Mouse (Mus musculus) myocyte (in vitro differentiated cells): ENCODE measurements around the gene Uqcrq. TPM values are rescaled to one million over a fixed set of nuclear protein-coding genes. Genes with fewer than 3 reads are reported as not detected.
"Not testable (repeated sequence)": the region's sequence is repeated elsewhere in the genome, so short reads cannot be mapped to it uniquely, and the experiment has no call there.

Experiments used
- H3K27me3 ChIP-seq: one replicate; pipeline ENCODE4 v1.6.1; 2011; ENCODE audit not compliant: control insufficient read depth, insufficient read depth, insufficient read length
- H3K36me3 ChIP-seq: one replicate; pipeline ENCODE4 v1.6.1; 2011; ENCODE audit not compliant: control insufficient read depth, insufficient read depth
- H3K4me2 ChIP-seq: one replicate; pipeline ENCODE4 v1.6.1; 2011; ENCODE audit warnings: low read depth, control low read depth
- H3K4me3 ChIP-seq: one replicate; pipeline ENCODE4 v1.5.1; 2011; ENCODE audit warnings: mild to moderate bottlenecking, control low read depth, moderate library complexity
- H3K79me2 ChIP-seq: one replicate; pipeline ENCODE4 v1.6.1; 2011; ENCODE audit not compliant: control insufficient read depth, insufficient read depth
- H3ac ChIP-seq: one replicate; pipeline ENCODE4 v1.6.1; 2011; ENCODE audit not compliant: control insufficient read depth, insufficient read length
- CEBPB ChIP-seq: IDR thresholded peaks from 2 replicates; pipeline ENCODE4 v1.6.1; 2011; ENCODE audit warnings: mild to moderate bottlenecking, moderate library complexity; ENCODE audit not compliant: poor library complexity, insufficient read depth, severe bottlenecking
- E2F4 ChIP-seq: IDR thresholded peaks from one replicate; pipeline ENCODE4 v1.6.1; 2011; ENCODE audit warnings: mild to moderate bottlenecking, control low read depth, moderate library complexity; ENCODE audit not compliant: insufficient read depth
- MAX ChIP-seq: IDR thresholded peaks from one replicate; pipeline ENCODE4 v1.6.1; 2011; ENCODE audit warnings: low read depth, mild to moderate bottlenecking, control low read depth
- MYOD1 ChIP-seq, 3 experiments: IDR thresholded peaks; one replicate each; pipeline ENCODE4 v1.6.1; 2011; ENCODE audit warnings: control low read depth in 2 of 3, low read depth in 2 of 3, mild to moderate bottlenecking in 2 of 3, moderate library complexity in 1 of 3; ENCODE audit not compliant: insufficient read length in 2 of 3, control insufficient read depth in 1 of 3
- MYOG ChIP-seq, 3 experiments: IDR thresholded peaks; one replicate each; pipeline ENCODE4 v1.6.1; 2011; ENCODE audit warnings: control low read depth in 2 of 3, low read depth in 2 of 3, mild to moderate bottlenecking in 2 of 3; ENCODE audit not compliant: insufficient read length in 2 of 3, control insufficient read depth in 1 of 3, insufficient read depth in 1 of 3
- POLR2A ChIP-seq: IDR thresholded peaks from one replicate; pipeline ENCODE4 v1.6.1; 2011; ENCODE audit warnings: low read depth, mild to moderate bottlenecking, control low read depth, moderate library complexity; ENCODE audit not compliant: insufficient read length
- POLR2AphosphoS2 ChIP-seq: IDR thresholded peaks from one replicate; pipeline ENCODE4 v1.6.1; 2011; ENCODE audit warnings: low read depth, control low read depth; ENCODE audit not compliant: insufficient read length
- REST ChIP-seq: IDR thresholded peaks from one replicate; pipeline ENCODE4 v1.6.1; 2011; ENCODE audit warnings: mild to moderate bottlenecking, control low read depth, moderate library complexity; ENCODE audit not compliant: insufficient read depth, insufficient read length
- SRF ChIP-seq: IDR thresholded peaks from one replicate; pipeline ENCODE4 v1.6.1; 2011; ENCODE audit warnings: low read depth; ENCODE audit not compliant: control insufficient read depth, insufficient read length
- TCF12 ChIP-seq: IDR thresholded peaks from one replicate; pipeline ENCODE4 v1.6.1; 2011; ENCODE audit warnings: mild to moderate bottlenecking, control low read depth; ENCODE audit not compliant: poor library complexity, insufficient read depth, severe bottlenecking
- TCF3 ChIP-seq: IDR thresholded peaks from one replicate; pipeline ENCODE4 v1.6.1; 2011; ENCODE audit warnings: low read depth, control low read depth; ENCODE audit not compliant: insufficient read length
- USF1 ChIP-seq: IDR thresholded peaks from one replicate; pipeline ENCODE4 v1.6.1; 2011; ENCODE audit warnings: low read depth, mild to moderate bottlenecking, control low read depth, moderate library complexity
- polyA plus RNA-seq: library from polyadenylated mRNA; unstranded; fragments of >200 nt; fragmentation: generic; extraction: Trizol; gene quantifications from one replicate; pipeline ENCODE4 v1.2.1, GENCODE M21; 2012; ENCODE audit warnings: missing spikeins

The Uqcrq gene
- polyA plus RNA-seq, 1 experiment, result 1,153 TPM

- H3K4me3 ChIP-seq, result peak overlapping the region; percentile 86
- H3K27me3 ChIP-seq, result peaks cover 3% of the 10 kb centered on the region
- H3K79me2 ChIP-seq, result peaks cover 19% of the 10 kb centered on the region
- peak overlapping the region; percentile 94 for H3K4me2 ChIP-seq
- peaks cover 14% of the 10 kb centered on the region for H3K36me3 ChIP-seq
- TF ChIP-seq E2F4 (no peak), TCF12 (no peak), TCF3 (no peak), MYOG (IDR thresholded peaks at IDR 0.05; ENCODE audit: control insufficient read depth in 1 of 3, insufficient read depth in 1 of 3, insufficient read length in 2 of 3, low read depth in 2 of 3) (no peak), MYOD1 (IDR thresholded peaks at IDR 0.05; ENCODE audit: control insufficient read depth in 1 of 3, insufficient read length in 2 of 3, low read depth in 2 of 3) (no peak), USF1 (no peak), SRF (no peak), MAX (no peak), POLR2A (no peak), CEBPB (no peak), POLR2AphosphoS2 (no peak), REST (no peak)
- peak overlapping the region; percentile 97 for H3ac ChIP-seq
Measured at GRCm38 (mm10) chr11:53431347-53432056, 871 bp upstream of the Uqcrq start.

GRCm38 (mm10) chr11:53430300-53430669 lies 346 bp downstream of the Uqcrq start:
- Histone ChIP-seq H3K4me3 (peak overlapping the region; percentile 86), H3ac (peak overlapping the region; percentile 97), H3K4me2 (peak overlapping the region; percentile 99), H3K36me3 (peaks cover 14% of the 10 kb centered on the region), H3K27me3 (no peaks in the 10 kb centered on the region), H3K79me2 (peaks cover 19% of the 10 kb centered on the region)
- TF ChIP-seq CEBPB (peak; percentile 88), POLR2AphosphoS2 (no peak)

GRCm38 (mm10) chr11:53429182-53429581 lies 1.4 kb downstream of the Uqcrq start:
- Histone ChIP-seq H3K4me3 (peak overlapping the region; percentile 86), H3K27me3 (no peaks in the 10 kb centered on the region), H3K79me2 (peaks cover 19% of the 10 kb centered on the region), H3K4me2 (peak overlapping the region; percentile 99), H3ac (peak overlapping the region; percentile 97), H3K36me3 (peaks cover 14% of the 10 kb centered on the region)
- TF ChIP-seq MYOG (IDR thresholded peaks at IDR 0.05; ENCODE audit: control insufficient read depth in 1 of 3, insufficient read depth in 1 of 3, insufficient read length in 2 of 3, low read depth in 2 of 3) (no peak), POLR2A (peak; percentile 9)

GRCm38 (mm10) chr11:53428716-53429057 lies 1.9 kb downstream of the Uqcrq start:
- Histone ChIP-seq H3K79me2 (peaks cover 19% of the 10 kb centered on the region), H3K4me3 (peak overlapping the region; percentile 86), H3K36me3 (peaks cover 14% of the 10 kb centered on the region), H3K27me3 (no peaks in the 10 kb centered on the region), H3K4me2 (no peak overlapping the region), H3ac (no peak overlapping the region)
- TF ChIP-seq POLR2AphosphoS2 (peak; percentile 74), MAX (no peak)

GRCm38 (mm10) chr11:53427993-53428715 lies 2.5 kb downstream of the Uqcrq start:
- Histone ChIP-seq H3ac (no peak overlapping the region), H3K79me2 (peaks cover 19% of the 10 kb centered on the region), H3K4me3 (no peak overlapping the region), H3K36me3 (peaks cover 18% of the 10 kb centered on the region), H3K4me2 (no peak overlapping the region), H3K27me3 (no peaks in the 10 kb centered on the region)
- peak; percentile 6 for TF ChIP-seq POLR2A
- TF ChIP-seq USF1, result no peak

GRCm38 (mm10) chr11:53426914-53427313 lies 3.7 kb downstream of the Uqcrq start:
- H3K4me2 ChIP-seq, H3K27me3 ChIP-seq, H3ac ChIP-seq, H3K4me3 ChIP-seq: not testable (repeated sequence)
- Histone ChIP-seq H3K36me3 (peaks cover 27% of the 10 kb centered on the region), H3K79me2 (peaks cover 19% of the 10 kb centered on the region)
- peak; percentile 1 for TF ChIP-seq POLR2AphosphoS2
